Mouse (Mus musculus) liver, embryonic 14.5 days (tissue): ENCODE data around the gene Ccl28. TPM values are rescaled to one million over a fixed set of nuclear protein-coding genes. Genes with fewer than 3 reads are reported as not detected.

Experiments used
- ATAC-seq: fragments of 200-750 bp; cut with Nextera tagmentation; 2 replicates; pipeline ENCODE4 v1.8.0; 2017; ENCODE audit warnings: moderate number of reproducible peaks, mild to moderate bottlenecking, moderate library complexity; ENCODE audit not compliant: insufficient read depth
- DNase-seq, 3 experiments: peaks; one replicate each; pipeline ENCODE4 v3.0.0-alpha.2; 2012 to 2013; ENCODE audit warnings: low read depth in 3 of 3, low spot score in 3 of 3
- H3K27ac ChIP-seq: fragments of 300-500 bp; sonication (generic); 2 replicates; pipeline ENCODE4 v1.5.1; 2014; ENCODE audit warnings: moderate library complexity, mild to moderate bottlenecking, control low read depth, inconsistent platforms
- H3K27me3 ChIP-seq: fragments of 300-500 bp; sonication (generic); 2 replicates; pipeline ENCODE4 v1.6.1; 2014; ENCODE audit warnings: mild to moderate bottlenecking, low read length, moderate library complexity; ENCODE audit not compliant: control insufficient read depth, insufficient read depth
- H3K36me3 ChIP-seq: fragments of 300-500 bp; sonication (generic); replicated peaks from 2 replicates; pipeline ENCODE4 v1.6.1; 2014; ENCODE audit warnings: low read depth; ENCODE audit not compliant: control insufficient read depth, insufficient read depth
- H3K4me1 ChIP-seq, 2 experiments: fragments of 200-500 bp in 1 of 2; fragments of 300-500 bp in 1 of 2; sonication (generic) in 1 of 2; replicated peaks; 2 replicates each; pipeline ENCODE4 v1.6.1; 2012 to 2014; ENCODE audit warnings: antibody characterized with exemption in 1 of 2, inconsistent platforms in 1 of 2, low read length in 1 of 2; ENCODE audit not compliant: control insufficient read depth in 2 of 2, insufficient read depth in 2 of 2
- H3K4me2 ChIP-seq: fragments of 300-500 bp; sonication (generic); 2 replicates; pipeline ENCODE4 v1.6.1; 2014; ENCODE audit warnings: low read depth, mild to moderate bottlenecking, control low read depth, moderate library complexity
- H3K4me3 ChIP-seq, 2 experiments: fragments of 200-500 bp in 1 of 2; fragments of 300-500 bp in 1 of 2; sonication (generic) in 1 of 2; 2 replicates each; pipeline ENCODE4 v1.5.1; 2012 to 2014; ENCODE audit warnings: low read depth in 2 of 2, low read length in 2 of 2, mild to moderate bottlenecking in 2 of 2, control low read depth in 1 of 2, inconsistent platforms in 1 of 2, moderate library complexity in 1 of 2; ENCODE audit not compliant: insufficient read depth in 1 of 2
- H3K9ac ChIP-seq: fragments of 300-500 bp; sonication (generic); replicated peaks from 2 replicates; pipeline ENCODE4 v1.6.1; 2014; ENCODE audit warnings: mild to moderate bottlenecking, control low read depth, moderate library complexity
- H3K9me3 ChIP-seq: fragments of 300-500 bp; sonication (generic); 2 replicates; pipeline ENCODE4 v1.6.1; 2016; ENCODE audit warnings: low read length, mixed read lengths; ENCODE audit not compliant: control insufficient read depth
- CTCF ChIP-seq: IDR thresholded peaks from 2 replicates; pipeline ENCODE4 v1.5.1; 2016; ENCODE audit warnings: antibody characterized with exemption, low read depth, control low read depth
- EP300 ChIP-seq: IDR thresholded peaks from 2 replicates; pipeline ENCODE4 v1.6.1; 2016; ENCODE audit warnings: antibody characterized with exemption, low read depth
- WGBS: fragments of 180-500 bp; shearing (Covaris S2); extraction: QIAGEN DNeasy Blood & Tissue Kit; methylation state at CpG from one replicate; pipeline ENCODE4 v1.1.7; 2014; ENCODE audit not compliant: insufficient replicate concordance; 5-methylcytosine and 5-hydroxymethylcytosine counted together
- polyA plus RNA-seq, 2 experiments: library from polyadenylated mRNA; depleted of rRNA in 1 of 2; stranded (reverse) in 1 of 2; unstranded in 1 of 2; fragments of >200 nt; fragmentation: Nextera tagmentation in 1 of 2; extraction: Ambion mirVana in 1 of 2; gene quantifications; 2 replicates each; pipeline versions ENCODE4 v1.2.1 to v1.2.3; 2012 to 2014

Gene Ccl28
- polyA plus RNA-seq, 2 experiments = 0.01 TPM; not detected in 1

DNA sequence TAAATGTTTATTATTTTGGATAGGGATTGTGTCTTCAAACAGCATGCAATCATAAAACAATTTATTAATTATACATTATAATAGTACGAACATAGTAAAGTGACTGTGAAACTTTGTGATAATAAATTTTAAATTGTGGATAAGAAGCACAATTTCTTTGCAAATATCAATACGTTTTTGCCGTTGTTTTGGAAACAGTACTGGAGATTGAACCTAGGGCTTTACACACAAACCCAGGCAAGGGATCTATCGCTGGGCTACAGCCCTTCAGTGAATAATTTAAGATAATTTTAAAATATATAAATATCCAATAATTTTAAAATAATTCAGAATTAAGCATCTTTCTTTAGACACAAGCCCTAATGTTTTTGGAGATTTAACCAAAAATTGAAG, 8.5 kb downstream of the Ccl28 start:
- no peaks in the 10 kb centered on the region for H3K27me3 ChIP-seq
- H3K4me3 ChIP-seq = no peak overlapping the region; a peak in 1 of 4 replicates
- H3K27ac ChIP-seq = no peak overlapping the region
- H3K36me3 ChIP-seq = no peaks in the 10 kb centered on the region
- ATAC-seq (0 out of 2 replicates have a peak, but pooled peaks have one; percentile 11), DNase-seq (no peak)
- no peak overlapping the region for H3K9ac ChIP-seq
- TF ChIP-seq CTCF (no peak), EP300 (no peak)
- no peaks in the 10 kb centered on the region; a peak in 1 of 4 replicates for H3K4me1 ChIP-seq
- no peaks in the 10 kb centered on the region for H3K9me3 ChIP-seq
- peak overlapping the region; percentile 43 for H3K4me2 ChIP-seq
- 68% methylated on average over 4 of the region's 4 CpGs for WGBS

DNA sequence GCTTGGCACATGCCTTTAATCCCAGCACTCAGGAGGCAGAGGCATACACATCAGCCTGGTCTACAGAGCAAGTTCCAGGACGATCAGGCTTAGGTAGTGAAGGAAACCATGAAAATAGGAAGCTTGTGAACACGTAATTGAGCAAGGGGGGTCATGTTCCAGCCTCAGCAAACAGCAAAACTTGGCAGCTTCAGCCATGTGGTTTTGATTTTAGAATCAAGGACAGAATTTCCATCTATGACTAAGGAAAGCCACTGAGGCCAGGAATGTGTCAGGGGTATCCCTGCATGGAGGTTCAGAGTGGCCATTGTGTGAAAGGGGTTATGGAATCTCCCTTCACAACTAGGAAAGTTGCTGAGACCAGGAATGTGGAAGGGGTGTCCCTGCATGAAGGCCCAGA, 11.9 kb downstream of the Ccl28 start:
- H3K9me3 ChIP-seq = no peaks in the 10 kb centered on the region
- H3K27me3 ChIP-seq = no peaks in the 10 kb centered on the region
- H3K36me3 ChIP-seq = no peaks in the 10 kb centered on the region
- no peak for DNase-seq
- no peak for TF ChIP-seq CTCF
- no peak for TF ChIP-seq EP300
- no peak overlapping the region for H3K27ac ChIP-seq
- no peaks in the 10 kb centered on the region; a peak in 1 of 4 replicates for H3K4me1 ChIP-seq
- no peak for ATAC-seq
- no peak overlapping the region for H3K4me3 ChIP-seq
- H3K9ac ChIP-seq = no peak overlapping the region
- no peak overlapping the region for H3K4me2 ChIP-seq
- WGBS = 41% methylated on average over 2 of the region's 2 CpGs

DNA sequence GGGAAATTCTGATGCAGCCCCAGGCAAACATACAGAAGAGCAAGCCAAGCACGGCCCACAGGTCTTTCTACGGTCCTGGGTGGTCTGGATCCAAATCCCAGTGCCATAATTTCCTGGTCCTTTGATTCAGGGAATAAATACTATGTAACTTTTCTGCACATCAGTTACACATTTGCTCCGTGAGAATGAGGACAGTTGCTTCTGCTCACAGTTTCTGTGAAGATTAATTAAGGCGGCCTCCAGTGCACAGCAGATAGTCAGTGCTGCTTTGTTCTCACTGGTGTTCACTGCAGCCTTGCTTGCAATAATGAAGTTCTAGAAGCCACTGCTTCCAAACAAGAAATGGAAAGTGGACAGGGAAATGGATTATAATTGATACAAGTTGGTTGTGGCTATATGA, 14.2 kb downstream of the Ccl28 start:
- WGBS = 59% methylated on average over 4 of the region's 4 CpGs
- no peaks in the 10 kb centered on the region; a peak in 1 of 4 replicates for H3K4me1 ChIP-seq
- TF ChIP-seq CTCF = no peak

DNA sequence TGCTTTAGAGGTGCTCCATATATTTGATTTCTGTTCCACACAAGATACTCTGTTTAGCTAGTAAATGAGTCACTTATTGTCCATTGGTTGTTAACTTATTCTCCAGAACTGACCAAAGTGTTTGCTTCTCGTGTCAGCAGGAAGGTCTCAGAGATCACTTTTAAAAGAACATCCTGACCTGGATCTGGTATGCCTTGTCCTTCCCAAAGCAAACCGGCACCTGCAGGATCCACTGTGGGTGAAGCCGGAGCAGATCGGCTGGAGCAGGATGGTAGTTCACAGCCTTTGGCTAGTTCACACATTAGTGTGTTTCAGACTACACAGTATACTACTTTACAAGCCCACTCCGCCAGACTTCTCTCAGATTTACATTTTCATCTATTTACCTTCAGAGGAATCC, 14.8 kb downstream of the Ccl28 start:
- Histone ChIP-seq H3K9me3 (no peaks in the 10 kb centered on the region), H3K4me3 (no peak overlapping the region), H3K9ac (no peak overlapping the region), H3K27me3 (no peaks in the 10 kb centered on the region), H3K36me3 (no peaks in the 10 kb centered on the region), H3K4me1 (no peaks in the 10 kb centered on the region; a peak in 1 of 4 replicates), H3K27ac (no peak overlapping the region), H3K4me2 (no peak overlapping the region)
- 81% methylated on average over 5 of the region's 5 CpGs for WGBS
- ATAC-seq (no peak), DNase-seq (no peak)
- TF ChIP-seq EP300 = no peak
- TF ChIP-seq CTCF = no peak

More for the DNA sequence above, 14.2 kb downstream of the Ccl28 start:
- ATAC-seq (no peak), DNase-seq (no peak)
- Histone ChIP-seq H3K27me3 (no peaks in the 10 kb centered on the region), H3K27ac (no peak overlapping the region), H3K36me3 (no peaks in the 10 kb centered on the region), H3K4me3 (no peak overlapping the region), H3K9me3 (no peaks in the 10 kb centered on the region), H3K4me2 (no peak overlapping the region), H3K9ac (no peak overlapping the region)

DNA sequence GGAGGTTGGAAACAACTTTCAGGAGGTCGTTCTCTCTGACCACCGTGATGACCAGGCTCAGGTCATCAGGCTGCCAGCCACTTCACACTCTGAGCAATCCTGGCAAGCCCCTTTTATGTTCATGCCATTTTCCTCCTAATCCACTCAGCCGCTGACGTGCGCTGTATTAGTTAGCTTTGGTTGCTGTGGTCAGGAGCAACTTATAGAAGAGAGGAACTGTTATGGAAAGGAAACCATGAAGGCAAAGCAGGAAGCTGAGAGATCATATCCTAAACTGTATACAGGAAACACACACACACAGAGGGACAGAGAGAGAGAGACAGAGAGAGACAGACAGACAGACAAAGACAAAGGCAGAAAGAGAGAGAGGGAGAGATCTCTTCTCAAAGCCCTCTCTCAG, 15.7 kb downstream of the Ccl28 start:
- Histone ChIP-seq H3K27ac (no peak overlapping the region), H3K4me1 (no peaks in the 10 kb centered on the region; a peak in 1 of 4 replicates), H3K9ac (no peak overlapping the region), H3K36me3 (no peaks in the 10 kb centered on the region), H3K4me2 (no peak overlapping the region), H3K4me3 (no peak overlapping the region), H3K27me3 (no peaks in the 10 kb centered on the region), H3K9me3 (no peaks in the 10 kb centered on the region)
- 29% methylated on average over 5 of the region's 5 CpGs for WGBS
- DNase-seq = no peak
- no peak for ATAC-seq
- TF ChIP-seq CTCF (no peak), EP300 (no peak)
